Mouse (Mus musculus) left cerebral cortex, postnatal 14 days (tissue): ENCODE measurements around the gene Arpp21. TPM values are rescaled to one million over a fixed set of nuclear protein-coding genes. Genes with fewer than 3 reads are reported as not detected.
"Not testable (repeated sequence)": the region's sequence is repeated elsewhere in the genome, so short reads cannot be mapped to it uniquely, and the experiment has no call there.

Experiments used
- DNase-seq, 2 experiments: peaks; one replicate each; pipeline ENCODE4 v3.0.0; 2021 to 2022; ENCODE audit warnings: low spot score in 2 of 2, mixed read lengths in 1 of 2
- intact Hi-C: fragments of 180-260 bp; cut with DNase I; formaldehyde crosslinking; loops from one replicate; pipeline ENCODE4 v1.15.1; 2025
- microRNA-seq, 2 experiments: library from miRNA; unstranded; fragments of <30 nt; microRNA quantifications; one replicate each; pipeline ENCODE4 v1.2.0; 2022
- total RNA-seq, 2 experiments: library from RNA; stranded (reverse); gene quantifications; 2 replicates each; pipeline ENCODE4 v1.2.3; 2021

Gene Arpp21
- total RNA-seq, 2 experiments from 2014 or later = 770 to 823 TPM

DNA sequence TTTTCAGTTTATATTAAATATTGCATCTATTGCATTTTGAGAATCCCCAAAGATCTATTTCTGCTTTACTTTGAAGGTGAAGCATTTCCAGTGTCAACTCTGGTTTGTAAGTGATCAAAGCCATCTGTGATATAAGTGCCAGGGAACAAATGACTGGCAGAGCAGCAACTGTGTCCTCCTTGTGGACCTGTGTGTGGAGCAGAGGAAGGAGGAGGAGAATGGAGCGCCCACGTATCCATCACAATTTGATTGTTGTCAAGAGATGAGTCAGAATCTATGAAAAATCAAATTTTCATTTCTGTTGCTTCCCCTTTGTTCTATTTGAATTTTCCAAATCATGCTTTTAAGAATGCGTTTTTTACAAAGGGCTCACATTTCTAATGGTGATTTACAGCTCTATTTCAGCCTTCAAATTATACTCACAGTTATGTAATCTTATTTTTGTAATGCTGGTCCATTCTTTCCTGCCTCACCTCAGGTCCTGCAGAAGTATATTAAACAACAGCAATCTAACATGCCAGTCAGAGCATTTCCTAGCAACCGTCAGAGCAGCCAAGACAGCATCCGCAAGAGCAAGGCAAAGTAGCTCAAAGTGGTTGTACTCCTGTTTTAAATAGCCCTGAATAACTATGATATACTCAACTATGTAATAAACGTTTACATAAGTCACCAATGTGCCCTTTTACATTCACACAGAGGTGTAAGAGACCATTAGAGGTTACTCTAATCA lies 174.9 kb downstream of the Arpp21 start:
- intact Hi-C loops = no loop called here

DNA sequence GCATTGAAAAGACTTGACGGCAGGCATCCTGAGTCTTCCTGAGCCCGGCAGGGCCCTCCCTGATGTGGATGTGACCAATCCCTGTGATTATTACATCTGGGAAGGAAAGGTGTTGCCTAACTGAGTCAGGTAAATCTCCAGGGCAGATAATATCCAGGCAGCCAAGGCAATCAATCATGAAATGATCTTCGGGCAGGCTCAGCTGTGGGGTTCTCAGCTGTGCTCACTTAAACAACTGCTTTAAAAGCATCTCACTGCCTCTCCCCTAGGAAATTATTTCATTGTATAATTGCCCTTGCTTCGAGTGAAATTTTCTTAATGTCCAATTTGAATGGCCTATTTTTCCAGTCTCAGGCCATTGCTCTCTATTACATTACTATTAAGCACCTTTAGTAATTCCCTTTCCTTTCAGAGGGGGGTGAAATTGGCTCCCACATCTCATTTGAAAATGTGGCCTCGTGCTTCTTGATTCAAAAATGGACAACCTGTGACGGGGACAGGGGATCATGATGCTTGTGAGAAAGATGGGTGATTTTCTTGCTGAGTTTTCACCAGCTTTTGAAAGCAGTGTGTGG lies 180.8 kb downstream of the Arpp21 start:
- intact Hi-C loops = no loop called here
- DNase-seq = no peak

More for the DNA sequence above, 174.9 kb downstream of the Arpp21 start:
- DNase-seq = no peak

DNA sequence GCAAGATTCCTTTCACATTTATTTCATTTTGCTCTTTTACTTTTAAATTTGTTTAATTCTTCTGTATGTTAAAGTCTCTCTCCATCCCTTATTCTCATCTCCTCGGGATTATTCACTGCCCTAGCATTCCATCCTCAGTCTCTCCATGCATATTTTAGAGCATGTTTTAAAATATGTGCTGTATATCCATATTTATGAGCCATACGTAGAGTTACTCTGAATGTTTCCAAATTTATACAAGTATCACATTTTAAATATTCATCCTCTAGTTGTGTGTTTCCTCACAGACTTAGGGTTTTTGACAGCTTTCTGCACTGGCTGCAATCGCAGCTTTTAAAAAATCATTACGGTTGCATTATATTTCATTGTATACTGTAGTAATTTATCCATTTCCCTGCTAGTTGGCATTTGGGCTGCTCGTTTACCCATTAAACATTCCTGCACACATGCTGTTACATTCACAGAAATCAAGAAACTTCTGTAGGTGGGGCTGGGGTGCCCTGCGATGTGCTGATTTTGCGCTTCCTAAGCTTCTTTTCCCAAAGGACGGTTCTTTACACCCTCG lies 187.8 kb downstream of the Arpp21 start:
- DNase-seq = no peak
- intact Hi-C loops = loop anchor here (10.0 kb wide), 1 partner anchor 553 kb away; no protein-coding TSS in a partner anchor

DNA sequence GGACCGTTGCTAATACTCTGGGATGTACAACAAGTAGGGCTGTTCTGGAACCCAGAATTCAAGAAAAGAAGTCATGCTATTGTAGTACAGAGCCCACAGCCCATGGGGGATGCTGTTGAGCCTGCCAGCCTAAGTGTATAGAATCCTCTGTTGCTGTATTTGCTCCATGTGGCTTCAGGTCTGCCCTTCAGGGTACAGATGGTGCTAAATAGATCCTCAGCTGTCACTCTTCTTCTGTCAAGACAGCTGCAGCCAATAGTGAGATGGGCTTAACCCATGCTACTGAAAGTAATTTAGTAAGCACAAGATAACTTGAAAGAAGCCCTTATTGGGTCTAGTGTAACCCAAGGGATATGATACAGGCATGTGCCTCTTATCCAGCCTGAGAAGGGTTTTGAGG lies 195.2 kb downstream of the Arpp21 start:
- intact Hi-C loops = loop anchor here (10.0 kb wide), 1 partner anchor 546 kb away; no protein-coding TSS in a partner anchor
- DNase-seq = no peak

DNA sequence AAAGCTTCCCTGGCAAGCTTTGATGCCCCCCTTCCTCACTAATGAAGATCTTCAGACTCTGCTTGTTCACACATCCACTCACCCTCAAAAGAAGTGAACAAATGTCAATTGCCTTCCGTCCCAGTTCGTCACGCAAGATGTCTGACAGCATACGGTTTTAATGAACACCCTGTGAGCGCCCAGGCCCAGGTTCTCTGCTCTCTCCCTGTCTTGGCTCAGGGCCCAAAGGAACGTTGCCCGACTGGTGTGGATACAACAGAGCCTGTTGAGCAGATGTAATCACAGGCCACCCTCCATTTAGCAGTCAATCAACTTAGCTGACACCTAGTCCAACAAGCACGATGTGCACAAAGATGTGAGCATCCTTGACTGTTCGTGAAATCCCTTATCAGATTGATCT lies 198.0 kb downstream of the Arpp21 start:
- intact Hi-C loops = no loop called here
- DNase-seq = no peak

DNA sequence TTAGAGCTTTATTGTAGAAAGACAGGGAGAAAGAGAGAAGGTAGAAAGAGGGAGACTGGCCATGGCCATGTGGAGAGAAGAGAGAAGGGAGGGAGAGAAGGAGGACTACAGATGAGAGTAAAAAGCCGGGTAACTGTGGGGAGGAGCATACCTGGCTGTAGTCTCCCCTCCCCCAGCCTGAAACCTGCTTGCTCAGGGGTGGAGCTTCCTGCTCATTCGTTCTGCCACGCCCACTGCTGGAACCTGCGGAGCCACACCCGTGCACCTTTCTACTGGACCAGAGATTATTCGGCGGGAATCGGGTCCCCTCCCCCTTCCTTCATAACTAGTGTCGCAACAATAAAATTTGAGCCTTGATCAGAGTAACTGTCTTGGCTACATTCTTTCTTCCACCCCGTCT lies 201.9 kb downstream of the Arpp21 start:
- intact Hi-C loops, DNase-seq: not testable (repeated sequence)

DNA sequence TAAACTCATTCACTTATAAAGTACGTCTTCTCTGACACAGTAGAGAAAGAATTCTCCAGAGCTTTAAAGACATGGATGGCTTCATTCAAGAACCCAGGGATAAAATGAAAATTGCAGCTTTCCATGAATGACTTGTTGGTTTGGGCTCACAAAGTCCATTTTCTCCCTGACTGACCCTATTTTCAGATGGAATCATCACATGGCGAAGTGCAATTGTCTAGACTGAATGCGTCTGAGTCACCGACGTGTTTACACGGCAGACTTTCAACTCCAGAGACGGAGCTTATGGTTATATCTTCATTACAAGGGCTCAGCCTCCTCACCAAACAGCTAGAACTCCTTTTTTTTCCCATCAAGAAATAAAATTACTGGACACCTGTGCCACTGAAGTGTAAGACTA lies 203.6 kb downstream of the Arpp21 start:
- intact Hi-C loops = no loop called here
- DNase-seq = no peak

DNA sequence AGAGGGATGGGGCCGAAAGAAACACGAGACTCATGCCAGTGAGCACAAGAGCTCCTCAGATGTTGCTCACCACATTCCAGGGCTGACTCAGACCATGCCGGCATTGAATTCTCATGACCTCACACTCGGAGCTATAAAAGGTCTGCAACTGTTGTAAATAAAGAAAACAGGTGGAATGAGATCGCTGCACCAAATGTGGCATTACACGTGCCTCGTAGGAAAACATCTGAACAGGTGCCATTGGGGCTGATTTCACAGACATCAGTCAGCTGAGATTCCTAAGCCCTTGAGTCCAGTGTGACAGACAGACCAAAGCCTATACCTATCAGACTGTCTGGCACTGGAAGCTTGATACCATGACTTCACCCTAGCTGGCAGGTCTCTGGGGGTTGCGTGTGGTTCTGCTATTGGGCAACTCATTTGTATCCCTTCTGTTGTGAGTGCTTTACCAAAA lies 212.1 kb downstream of the Arpp21 start:
- intact Hi-C loops = no loop called here
- no peak for DNase-seq

DNA sequence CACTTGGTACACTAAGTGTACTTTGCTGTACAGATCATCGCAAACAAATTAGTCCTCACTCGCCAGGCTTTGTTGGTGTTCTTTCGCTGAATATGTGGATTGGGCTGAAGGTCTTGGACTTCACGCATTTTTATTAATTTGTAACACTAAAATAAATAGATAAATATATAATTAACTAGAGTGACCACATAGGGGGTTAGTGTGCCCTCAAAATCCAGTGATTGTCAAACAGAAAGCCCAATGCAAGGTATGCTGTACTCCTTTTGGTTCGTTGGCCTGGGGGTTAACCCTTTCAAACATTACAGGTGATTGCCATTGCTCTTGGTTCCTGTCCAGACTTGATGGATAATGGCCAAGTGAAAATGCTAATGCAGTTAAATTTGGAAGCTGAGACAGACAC lies 212.6 kb downstream of the Arpp21 start:
- DNase-seq = no peak
- intact Hi-C loops = no loop called here

Small RNAs within 50 kb of the gene (microRNA-seq; reads per million reads assigned to microRNA genes)
- 5,056 to 5,317 reads per million in 2 experiments for gene Mir128-2
